Mouse (Mus musculus) G1E (cell line): ENCODE measurements at regions not wholly inside any gene's neighbourhood (a gene's known extent, or its start where the extent isn't known, plus 50 kb on each side); places are given as distances from the start of the nearest gene placed in this dataset.

Experiments
- ATAC-seq: 2 replicates; pipeline ENCODE4 v1.8.0; 2016; ENCODE audit warnings: mild to moderate bottlenecking; ENCODE audit not compliant: insufficient number of reproducible peaks, poor library complexity, low FRiP score, severe bottlenecking; ENCODE audit errors: extremely low read depth
- DNase-seq: peaks from one replicate; pipeline ENCODE4 v3.0.0; 2012; ENCODE audit warnings: low spot score
- H3K27me3 ChIP-seq: 2 replicates; pipeline ENCODE4 v1.6.1; 2012; ENCODE audit warnings: mild to moderate bottlenecking, low read length, inconsistent platforms; ENCODE audit not compliant: insufficient read depth
- H3K36me3 ChIP-seq: replicated peaks from 2 replicates; pipeline ENCODE3; 2012; ENCODE audit warnings: mild to moderate bottlenecking, inconsistent platforms
- H3K4me1 ChIP-seq: 2 replicates; pipeline ENCODE4 v1.6.1; 2012; ENCODE audit warnings: low read depth, low read length, inconsistent platforms, mixed read lengths; ENCODE audit not compliant: insufficient read depth
- H3K4me3 ChIP-seq: 2 replicates; pipeline ENCODE4 v1.5.1; 2012; ENCODE audit warnings: low read depth, mild to moderate bottlenecking, inconsistent platforms, low read length, moderate library complexity, mixed read lengths
- H3K9me3 ChIP-seq: replicated peaks from 2 replicates; pipeline ENCODE4 v1.6.1; 2012; ENCODE audit warnings: inconsistent platforms
- CTCF ChIP-seq: IDR thresholded peaks from 2 replicates; pipeline ENCODE4 v1.5.1; 2012; ENCODE audit warnings: low read depth, low read length, inconsistent platforms, mixed read lengths
- GATA1 ChIP-seq: IDR thresholded peaks from 2 replicates; pipeline ENCODE4 v1.6.1; 2012; ENCODE audit warnings: borderline replicate concordance, low read length, inconsistent platforms, mixed read lengths
- GATA2 ChIP-seq: IDR thresholded peaks from 2 replicates; pipeline ENCODE4 v1.6.1; 2012; ENCODE audit warnings: low read depth, low read length, inconsistent platforms, borderline replicate concordance
- POLR2AphosphoS5 ChIP-seq: IDR thresholded peaks from 2 replicates; pipeline ENCODE4 v1.6.1; 2012; ENCODE audit warnings: low read depth, low read length, inconsistent platforms; ENCODE audit not compliant: insufficient replicate concordance
- TAL1 ChIP-seq: conservative IDR thresholded peaks from 2 replicates; pipeline ENCODE4 v1.6.1; 2012; ENCODE audit warnings: low read depth, low read length, inconsistent platforms, mixed read lengths

GRCm38 (mm10) chr1:128874190-128874589, 282.1 kb upstream of the Cxcr4 start:
- Histone ChIP-seq H3K9me3 (peaks cover 5% of the 10 kb centered on the region), H3K36me3 (no peaks in the 10 kb centered on the region), H3K4me3 (no peak overlapping the region), H3K27me3 (no peaks in the 10 kb centered on the region), H3K4me1 (no peaks in the 10 kb centered on the region)
- ATAC-seq (no peak), DNase-seq (no peak)
- TF ChIP-seq GATA1 (no peak), TAL1 (no peak), CTCF (no peak)

GRCm38 (mm10) chr1:128868761-128869160, 276.7 kb upstream of the Cxcr4 start:
- H3K4me3 ChIP-seq = no peak overlapping the region
- ATAC-seq (no peak), DNase-seq (no peak)
- H3K4me1 ChIP-seq = no peaks in the 10 kb centered on the region
- H3K36me3 ChIP-seq = no peaks in the 10 kb centered on the region
- peaks cover 5% of the 10 kb centered on the region for H3K9me3 ChIP-seq
- no peaks in the 10 kb centered on the region for H3K27me3 ChIP-seq
- TF ChIP-seq GATA2 = no peak
- no peak for TF ChIP-seq CTCF
- TF ChIP-seq GATA1 = no peak
- no peak for TF ChIP-seq TAL1
- no peak for TF ChIP-seq POLR2AphosphoS5

GRCm38 (mm10) chr1:128860537-128860936, 268.4 kb upstream of the Cxcr4 start:
- ATAC-seq (no peak), DNase-seq (no peak)
- Histone ChIP-seq H3K4me3 (no peak overlapping the region), H3K36me3 (no peaks in the 10 kb centered on the region), H3K4me1 (no peaks in the 10 kb centered on the region), H3K27me3 (peaks cover 4% of the 10 kb centered on the region; the same call in 1 of the 2 replicates), H3K9me3 (no peaks in the 10 kb centered on the region)
- TF ChIP-seq GATA1 = no peak
- no peak for TF ChIP-seq CTCF
- TF ChIP-seq TAL1 = no peak
- TF ChIP-seq GATA2 = no peak
- no peak for TF ChIP-seq POLR2AphosphoS5

GRCm38 (mm10) chr1:128860094-128860493, 268.0 kb upstream of the Cxcr4 start:
- ATAC-seq (no peak), DNase-seq (no peak)
- Histone ChIP-seq H3K9me3 (no peaks in the 10 kb centered on the region), H3K4me1 (no peaks in the 10 kb centered on the region), H3K36me3 (no peaks in the 10 kb centered on the region), H3K27me3 (peaks cover 4% of the 10 kb centered on the region; the same call in 1 of the 2 replicates), H3K4me3 (no peak overlapping the region)
- TF ChIP-seq POLR2AphosphoS5 = no peak

- no peaks in the 10 kb centered on the region for H3K36me3 ChIP-seq
- H3K4me3 ChIP-seq = no peak overlapping the region
- no peak for ATAC-seq
- H3K27me3 ChIP-seq = peaks cover 4% of the 10 kb centered on the region; the same call in 1 of the 2 replicates
- TF ChIP-seq CTCF (no peak), TAL1 (no peak), GATA1 (no peak), GATA2 (no peak), POLR2AphosphoS5 (no peak)
- H3K4me1 ChIP-seq = no peaks in the 10 kb centered on the region
- H3K9me3 ChIP-seq = peaks cover 4% of the 10 kb centered on the region; the same call in 1 of the 2 replicates
- DNase-seq = no peak
Measured at GRCm38 (mm10) chr1:128858661-128859060, 266.6 kb upstream of the Cxcr4 start.

- DNase-seq (no peak), ATAC-seq (no peak)
- no peak overlapping the region for H3K4me3 ChIP-seq
- H3K9me3 ChIP-seq = peaks cover 4% of the 10 kb centered on the region; the same call in 1 of the 2 replicates
- TF ChIP-seq GATA1 (no peak), TAL1 (no peak), POLR2AphosphoS5 (no peak), CTCF (no peak), GATA2 (no peak)
- no peaks in the 10 kb centered on the region for H3K36me3 ChIP-seq
- no peaks in the 10 kb centered on the region for H3K4me1 ChIP-seq
- H3K27me3 ChIP-seq = 0 out of 2 replicates have a peak, but pooled peaks cover 2% of the 10 kb centered on the region
Measured at GRCm38 (mm10) chr1:128856933-128857332, 264.8 kb upstream of the Cxcr4 start.

- TF ChIP-seq TAL1 (no peak), GATA2 (no peak), GATA1 (no peak), POLR2AphosphoS5 (no peak)
- H3K36me3 ChIP-seq = no peaks in the 10 kb centered on the region
- H3K27me3 ChIP-seq = 0 out of 2 replicates have a peak, but pooled peaks cover 2% of the 10 kb centered on the region
- H3K4me1 ChIP-seq = no peaks in the 10 kb centered on the region
- peaks cover 4% of the 10 kb centered on the region; the same call in 1 of the 2 replicates for H3K9me3 ChIP-seq
- ATAC-seq (no peak), DNase-seq (no peak)
- no peak overlapping the region for H3K4me3 ChIP-seq
Measured at GRCm38 (mm10) chr1:128854649-128855048, 262.6 kb upstream of the Cxcr4 start.
